Mouse (Mus musculus): ENCODE data around the gene Ptpra. TPM values are rescaled to one million over a fixed set of nuclear protein-coding genes. Genes with fewer than 3 reads are reported as not detected.

The Ptpra gene
- polyA plus RNA-seq, 1 experiment from 2014 or later = 28.2 TPM

GRCm38 (mm10) chr2:130461287-130462071 is 11.4 kb downstream of the Ptpra start:
- Histone ChIP-seq H3K4me1 (replicated peaks; ENCODE audit: control insufficient read depth, insufficient read depth, low read length) (no peaks in the 10 kb centered on the region), H3K27me3 (replicated peaks; ENCODE audit: control insufficient read depth, insufficient read depth, low read length) (no peaks in the 10 kb centered on the region), H3K9ac (ENCODE audit: low read depth, low read length) (no peak overlapping the region), H3K9me3 (ENCODE audit: control insufficient read depth) (no peaks in the 10 kb centered on the region), H3K27ac (ENCODE audit: low read depth, low read length) (no peak overlapping the region), H3K4me2 (replicated peaks; ENCODE audit: low read depth) (no peak overlapping the region), H3K4me3 (ENCODE audit: low read depth, low read length) (no peak overlapping the region), H3K36me3 (ENCODE audit: control insufficient read depth, insufficient read depth) (no peaks in the 10 kb centered on the region)
- 47% methylated on average over 15 of the region's 15 CpGs for WGBS
- no peak for TF ChIP-seq CTCF (IDR thresholded peaks at IDR 0.05; ENCODE audit: low read depth)
- no peak for ATAC-seq

GRCm38 (mm10) chr2:130466438-130466837 is 16.4 kb downstream of the Ptpra start:
- no peak for ATAC-seq
- Histone ChIP-seq H3K9ac (ENCODE audit: low read depth, low read length) (no peak overlapping the region), H3K4me1 (replicated peaks; ENCODE audit: control insufficient read depth, insufficient read depth, low read length) (no peaks in the 10 kb centered on the region), H3K27ac (ENCODE audit: low read depth, low read length) (no peak overlapping the region), H3K36me3 (ENCODE audit: control insufficient read depth, insufficient read depth) (no peaks in the 10 kb centered on the region), H3K4me2 (replicated peaks; ENCODE audit: low read depth) (no peak overlapping the region), H3K27me3 (replicated peaks; ENCODE audit: control insufficient read depth, insufficient read depth, low read length) (no peaks in the 10 kb centered on the region), H3K9me3 (ENCODE audit: control insufficient read depth) (no peaks in the 10 kb centered on the region), H3K4me3 (ENCODE audit: low read depth, low read length) (no peak overlapping the region)
- WGBS = 83% methylated on average over 1 of the region's 1 CpGs
- TF ChIP-seq CTCF (IDR thresholded peaks at IDR 0.05; ENCODE audit: low read depth) = no peak

GRCm38 (mm10) chr2:130469366-130469765 is 19.3 kb downstream of the Ptpra start:
- Histone ChIP-seq H3K4me2 (replicated peaks; ENCODE audit: low read depth) (no peak overlapping the region), H3K36me3 (ENCODE audit: control insufficient read depth, insufficient read depth) (no peaks in the 10 kb centered on the region), H3K27me3 (replicated peaks; ENCODE audit: control insufficient read depth, insufficient read depth, low read length) (no peaks in the 10 kb centered on the region), H3K9me3 (ENCODE audit: control insufficient read depth) (no peaks in the 10 kb centered on the region), H3K27ac (ENCODE audit: low read depth, low read length) (no peak overlapping the region), H3K4me3 (ENCODE audit: low read depth, low read length) (no peak overlapping the region), H3K4me1 (replicated peaks; ENCODE audit: control insufficient read depth, insufficient read depth, low read length) (no peaks in the 10 kb centered on the region), H3K9ac (ENCODE audit: low read depth, low read length) (no peak overlapping the region)
- TF ChIP-seq CTCF (IDR thresholded peaks at IDR 0.05; ENCODE audit: low read depth) = no peak
- no peak for ATAC-seq
- WGBS = 62% methylated on average over 4 of the region's 4 CpGs

- Histone ChIP-seq H3K9me3 (ENCODE audit: control insufficient read depth) (no peaks in the 10 kb centered on the region), H3K36me3 (ENCODE audit: control insufficient read depth, insufficient read depth) (no peaks in the 10 kb centered on the region), H3K27ac (ENCODE audit: low read depth, low read length) (no peak overlapping the region), H3K4me2 (replicated peaks; ENCODE audit: low read depth) (no peak overlapping the region), H3K27me3 (replicated peaks; ENCODE audit: control insufficient read depth, insufficient read depth, low read length) (no peaks in the 10 kb centered on the region), H3K4me3 (ENCODE audit: low read depth, low read length) (no peak overlapping the region), H3K4me1 (replicated peaks; ENCODE audit: control insufficient read depth, insufficient read depth, low read length) (no peaks in the 10 kb centered on the region), H3K9ac (ENCODE audit: low read depth, low read length) (no peak overlapping the region)
- 55% methylated on average over 2 of the region's 2 CpGs for WGBS
- TF ChIP-seq CTCF (IDR thresholded peaks at IDR 0.05; ENCODE audit: low read depth) = no peak
- ATAC-seq = no peak
Measured at GRCm38 (mm10) chr2:130469935-130470334, 19.9 kb downstream of the Ptpra start.

- H3K36me3 ChIP-seq (ENCODE audit: control insufficient read depth, insufficient read depth) = no peaks in the 10 kb centered on the region
- no peak overlapping the region for H3K9ac ChIP-seq (ENCODE audit: low read depth, low read length)
- no peak overlapping the region for H3K4me2 ChIP-seq (replicated peaks; ENCODE audit: low read depth)
- no peaks in the 10 kb centered on the region for H3K27me3 ChIP-seq (replicated peaks; ENCODE audit: control insufficient read depth, insufficient read depth, low read length)
- no peak overlapping the region for H3K4me3 ChIP-seq (ENCODE audit: low read depth, low read length)
- H3K27ac ChIP-seq (ENCODE audit: low read depth, low read length) = no peak overlapping the region
- ATAC-seq = no peak
- WGBS = 72% methylated on average over 8 of the region's 8 CpGs
- TF ChIP-seq CTCF (IDR thresholded peaks at IDR 0.05; ENCODE audit: low read depth) = no peak
- no peaks in the 10 kb centered on the region for H3K9me3 ChIP-seq (ENCODE audit: control insufficient read depth)
- no peaks in the 10 kb centered on the region for H3K4me1 ChIP-seq (replicated peaks; ENCODE audit: control insufficient read depth, insufficient read depth, low read length)
Measured at GRCm38 (mm10) chr2:130472908-130473510, 22.9 kb downstream of the Ptpra start.

- no peak overlapping the region for H3K4me2 ChIP-seq (replicated peaks; ENCODE audit: low read depth)
- no peak for ATAC-seq
- H3K27me3 ChIP-seq (replicated peaks; ENCODE audit: control insufficient read depth, insufficient read depth, low read length) = no peaks in the 10 kb centered on the region
- no peak overlapping the region for H3K9ac ChIP-seq (ENCODE audit: low read depth, low read length)
- H3K27ac ChIP-seq (ENCODE audit: low read depth, low read length) = no peak overlapping the region
- WGBS = 95% methylated on average over 11 of the region's 11 CpGs
- TF ChIP-seq CTCF (IDR thresholded peaks at IDR 0.05; ENCODE audit: low read depth) = no peak
- H3K9me3 ChIP-seq (ENCODE audit: control insufficient read depth) = no peaks in the 10 kb centered on the region
- H3K4me3 ChIP-seq (ENCODE audit: low read depth, low read length) = no peak overlapping the region
- no peaks in the 10 kb centered on the region for H3K4me1 ChIP-seq (replicated peaks; ENCODE audit: control insufficient read depth, insufficient read depth, low read length)
- H3K36me3 ChIP-seq (ENCODE audit: control insufficient read depth, insufficient read depth) = no peaks in the 10 kb centered on the region
Measured at GRCm38 (mm10) chr2:130475764-130476163, 25.7 kb downstream of the Ptpra start.
